Mouse (Mus musculus) urinary bladder, postnatal 0 days (tissue): Measurements from ENCODE around the gene Lcp2. TPM values are rescaled to one million over a fixed set of nuclear protein-coding genes. Genes with fewer than 3 reads are reported as not detected.

ENCODE experiments used
- polyA plus RNA-seq: library from polyadenylated mRNA; unstranded; fragments of >200 nt; fragmentation: Nextera tagmentation; extraction: Ambion mirVana; gene quantifications from 2 replicates; pipeline ENCODE4 v1.2.1, GENCODE M21; 2015

Lcp2 gene
- 2.2 and 6.7 TPM in 2 replicates for polyA plus RNA-seq

DNA sequence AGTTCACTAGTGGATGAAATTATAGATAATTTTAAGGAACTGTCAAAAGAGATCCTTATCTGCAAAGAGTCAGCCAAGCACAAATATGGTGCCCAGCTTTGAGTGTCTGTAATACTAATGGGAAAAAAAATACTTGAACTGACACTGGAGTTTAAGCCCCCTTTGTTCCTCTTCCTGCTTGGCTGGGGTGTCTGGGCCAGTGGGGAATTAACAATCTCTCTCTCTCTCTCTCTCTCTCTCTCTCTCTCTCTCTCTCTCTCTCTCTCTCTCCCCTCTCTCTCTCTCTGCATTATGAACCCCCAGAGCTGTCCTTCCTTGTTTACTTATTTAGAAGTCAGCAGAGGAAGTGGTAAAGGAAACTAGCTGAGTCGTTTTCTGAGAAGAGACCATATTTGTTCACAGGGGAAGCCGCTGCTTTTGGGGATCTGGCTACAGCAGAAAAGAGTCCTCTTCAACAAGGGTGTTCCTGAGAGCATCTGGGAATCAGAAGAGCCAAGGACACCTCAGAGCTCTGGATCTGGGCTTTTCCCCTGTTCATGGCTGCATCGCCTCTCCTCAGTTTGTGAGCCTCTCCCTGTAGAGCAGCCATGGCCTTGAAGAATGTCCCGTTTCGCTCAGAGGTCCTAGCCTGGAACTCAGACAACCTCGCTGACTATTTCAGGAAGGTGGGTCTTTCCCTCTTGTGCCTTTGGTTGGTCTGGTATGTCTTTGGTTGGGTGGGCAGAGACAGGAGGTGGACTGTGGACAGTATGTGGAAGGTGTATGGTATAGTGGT lies at the start of gene Lcp2:
TSS of gene Lcp2 (plus strand) at position 154 of the 775 bp plus-strand sequence.

DNA sequence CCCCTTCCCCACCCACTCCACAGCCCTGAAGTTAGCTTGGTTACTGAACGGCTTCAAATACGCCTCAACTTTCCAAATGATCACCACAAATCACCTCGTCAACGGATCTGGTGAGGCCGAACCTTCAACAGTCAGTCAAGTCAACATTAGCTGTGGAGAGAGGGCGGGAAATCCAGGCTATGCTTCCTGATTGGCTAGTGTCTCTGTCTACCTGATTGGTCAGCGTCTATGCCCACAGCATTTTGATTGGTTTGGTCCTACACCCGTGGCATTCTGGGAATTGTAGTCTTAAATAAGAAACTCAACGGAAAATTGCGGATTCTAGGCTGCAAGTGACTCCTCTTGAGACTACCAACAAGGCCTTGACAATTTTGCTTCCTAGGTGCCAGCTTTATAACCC lies 51.7 kb downstream of the Lcp2 start, which contains the start of gene 4930469K13Rik:
TSS of gene 4930469K13Rik (minus strand) at position 133 of the 400 bp plus-strand sequence.

Other genes starting within 250 kb of the Lcp2 start
- 18.1 and 22.5 TPM in 2 replicates for gene Kcnmb1, start 83.9 kb upstream of the Lcp2 start, polyA plus RNA-seq
- gene Kcnip1, start 53.8 kb upstream of the Lcp2 start, polyA plus RNA-seq, result 0.36 and 0.74 TPM in 2 replicates
- 1.6 and 1.7 TPM in 2 replicates for gene 4930469K13Rik, start 51.6 kb downstream of the Lcp2 start, polyA plus RNA-seq
- gene Foxi1, start 161.2 kb downstream of the Lcp2 start, polyA plus RNA-seq, result 0.06 TPM in 1 of 2 replicates, not detected in the other